Mouse (Mus musculus) liver, embryonic 16.5 days (tissue): ENCODE measurements at regions not wholly inside any gene's neighbourhood (a gene's known extent, or its start where the extent isn't known, plus 50 kb on each side); places are given as distances from the start of the nearest gene placed in this dataset.
"Not testable (repeated sequence)": the region's sequence is repeated elsewhere in the genome, so short reads cannot be mapped to it uniquely, and the experiment has no call there.

Experiments used
- ATAC-seq: fragments of 200-750 bp; cut with Nextera tagmentation; 2 replicates; pipeline ENCODE4 v1.8.0; 2017; ENCODE audit warnings: low read depth, mild to moderate bottlenecking, moderate number of reproducible peaks, moderate library complexity
- H3K27ac ChIP-seq: fragments of 300-500 bp; sonication (generic); 2 replicates; pipeline ENCODE4 v1.5.1; 2014; ENCODE audit warnings: mild to moderate bottlenecking, low read length
- H3K27me3 ChIP-seq: fragments of 300-500 bp; sonication (generic); 2 replicates; pipeline ENCODE4 v1.6.1; 2014; ENCODE audit warnings: low read depth, low read length, mixed read lengths; ENCODE audit not compliant: control insufficient read depth, insufficient read depth
- H3K36me3 ChIP-seq: fragments of 300-500 bp; sonication (generic); 2 replicates; pipeline ENCODE4 v1.6.1; 2014; ENCODE audit warnings: mild to moderate bottlenecking; ENCODE audit not compliant: control insufficient read depth, insufficient read depth
- H3K4me1 ChIP-seq: fragments of 300-500 bp; sonication (generic); 2 replicates; pipeline ENCODE4 v1.6.1; 2014; ENCODE audit warnings: low read depth, low read length, mixed read lengths; ENCODE audit not compliant: control insufficient read depth
- H3K4me2 ChIP-seq: fragments of 300-500 bp; sonication (generic); 2 replicates; pipeline ENCODE4 v1.6.1; 2014; ENCODE audit warnings: low read depth, low read length, mixed read lengths
- H3K4me3 ChIP-seq: fragments of 300-500 bp; sonication (generic); 2 replicates; pipeline ENCODE4 v1.5.1; 2014; ENCODE audit warnings: low read depth, mild to moderate bottlenecking, low read length
- H3K9ac ChIP-seq: fragments of 300-500 bp; sonication (generic); 2 replicates; pipeline ENCODE4 v1.6.1; 2014; ENCODE audit warnings: low read depth, low read length
- H3K9me3 ChIP-seq: fragments of 300-500 bp; sonication (generic); replicated peaks from 2 replicates; pipeline ENCODE4 v1.6.1; 2016; ENCODE audit warnings: low read length; ENCODE audit not compliant: control insufficient read depth
- WGBS: fragments of 180-500 bp; shearing (Covaris S2); extraction: QIAGEN DNeasy Blood & Tissue Kit; methylation state at CpG from one replicate; pipeline ENCODE4 v1.1.7; 2014; ENCODE audit not compliant: insufficient replicate concordance; 5-methylcytosine and 5-hydroxymethylcytosine counted together

DNA sequence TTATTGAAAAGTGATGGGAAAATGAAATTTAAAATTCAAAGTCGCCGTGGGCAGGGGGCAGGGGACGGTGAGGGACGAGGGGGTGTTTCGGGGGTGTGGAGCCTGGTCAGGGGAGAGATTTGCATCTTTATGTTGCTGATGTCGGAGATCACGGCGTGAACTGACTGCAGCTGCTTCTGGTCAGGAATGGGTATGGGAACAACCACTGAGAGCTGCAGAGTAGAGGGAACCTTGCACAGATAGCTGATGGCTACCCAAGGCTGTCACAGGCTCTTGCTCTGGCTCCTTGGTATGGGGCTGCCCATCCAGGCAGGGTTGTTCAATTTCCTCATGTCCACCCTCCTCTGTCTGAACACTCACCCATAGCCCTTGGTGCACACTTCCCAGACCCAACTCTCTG is 155.9 kb downstream of the Kif26a start:
- H3K27me3 ChIP-seq = no peaks in the 10 kb centered on the region
- no peaks in the 10 kb centered on the region for H3K36me3 ChIP-seq
- no peak overlapping the region for H3K9ac ChIP-seq
- H3K27ac ChIP-seq = no peak overlapping the region
- 40% methylated on average over 8 of the region's 8 CpGs for WGBS
- ATAC-seq = no peak
- no peaks in the 10 kb centered on the region for H3K9me3 ChIP-seq
- no peak overlapping the region for H3K4me3 ChIP-seq
- no peak overlapping the region for H3K4me2 ChIP-seq
- no peaks in the 10 kb centered on the region for H3K4me1 ChIP-seq

DNA sequence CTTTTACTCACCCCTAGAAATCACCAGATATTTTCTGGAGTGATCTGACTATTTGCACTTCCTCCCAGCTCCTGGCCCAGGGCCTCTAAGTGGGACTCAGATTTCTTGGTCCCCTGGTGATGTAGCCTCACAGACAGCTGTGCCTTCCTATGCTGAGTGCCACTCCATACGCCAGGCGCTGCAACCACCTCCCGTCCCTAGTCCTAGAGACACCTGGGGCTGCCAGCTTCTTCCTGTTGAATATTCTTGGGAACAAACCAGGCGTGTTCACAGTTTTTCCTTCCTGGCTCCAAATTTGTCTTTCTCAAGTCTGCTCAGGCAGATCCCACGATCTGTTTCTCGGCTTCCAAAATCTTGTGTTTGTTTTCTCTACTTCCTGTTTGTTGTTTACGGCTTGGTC is 160.2 kb downstream of the Kif26a start:
- Histone ChIP-seq H3K9me3 (no peaks in the 10 kb centered on the region), H3K4me3 (no peak overlapping the region), H3K4me1 (no peaks in the 10 kb centered on the region), H3K27me3 (no peaks in the 10 kb centered on the region), H3K4me2 (no peak overlapping the region), H3K27ac (no peak overlapping the region), H3K36me3 (no peaks in the 10 kb centered on the region), H3K9ac (no peak overlapping the region)
- 49% methylated on average over 7 of the region's 7 CpGs for WGBS
- no peak for ATAC-seq

DNA sequence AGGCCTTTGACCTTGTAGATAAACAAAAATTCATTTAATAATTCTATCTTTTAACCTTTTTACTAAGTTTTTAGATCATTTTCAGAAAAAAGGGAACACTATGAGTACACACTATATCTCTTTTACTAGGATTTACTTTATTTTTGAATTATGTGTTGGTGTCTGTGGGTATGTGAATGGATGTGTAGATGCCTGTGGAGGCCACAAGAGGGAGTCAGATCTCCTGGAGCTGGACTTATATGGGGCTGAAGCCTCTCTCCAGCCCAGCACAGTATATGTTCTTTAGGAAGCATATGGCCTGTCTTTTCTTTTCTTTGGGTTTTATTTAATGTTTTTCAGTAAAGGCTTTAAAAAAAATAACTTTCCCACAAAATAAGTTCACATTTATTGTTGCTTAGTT is 162.0 kb downstream of the Kif26a start:
- Histone ChIP-seq H3K4me3 (no peak overlapping the region), H3K4me2 (no peak overlapping the region)
- no peak for ATAC-seq

DNA sequence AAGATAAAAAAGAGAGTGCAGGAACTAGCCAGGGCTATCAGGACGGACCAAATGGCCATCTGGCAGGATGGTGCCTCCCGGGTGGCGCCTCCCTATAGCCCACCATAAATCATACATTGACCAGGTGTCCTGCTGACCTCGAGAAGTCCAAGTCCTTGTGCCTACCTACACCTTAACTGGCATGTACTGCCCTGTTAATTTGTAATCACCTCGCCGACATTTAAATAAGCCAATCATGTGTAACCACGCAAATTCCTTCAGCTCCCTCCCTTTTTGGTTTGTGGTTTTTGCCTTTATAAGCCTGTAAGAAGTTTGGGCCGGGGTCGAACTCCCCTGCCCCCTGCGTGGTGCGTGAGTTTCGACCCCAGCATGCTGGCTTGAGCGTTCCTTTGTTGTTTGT is 163.1 kb downstream of the Kif26a start:
- not testable (repeated sequence) for H3K9ac ChIP-seq, H3K27me3 ChIP-seq, H3K36me3 ChIP-seq, H3K4me3 ChIP-seq, H3K9me3 ChIP-seq, H3K4me1 ChIP-seq, ATAC-seq, H3K27ac ChIP-seq, H3K4me2 ChIP-seq
- WGBS = 65% methylated on average over 13 of the region's 13 CpGs

More for the DNA sequence above, 162.0 kb downstream of the Kif26a start:
- Histone ChIP-seq H3K27ac (no peak overlapping the region), H3K36me3 (no peaks in the 10 kb centered on the region), H3K27me3 (no peaks in the 10 kb centered on the region), H3K9ac (no peak overlapping the region), H3K9me3 (no peaks in the 10 kb centered on the region), H3K4me1 (no peaks in the 10 kb centered on the region)

DNA sequence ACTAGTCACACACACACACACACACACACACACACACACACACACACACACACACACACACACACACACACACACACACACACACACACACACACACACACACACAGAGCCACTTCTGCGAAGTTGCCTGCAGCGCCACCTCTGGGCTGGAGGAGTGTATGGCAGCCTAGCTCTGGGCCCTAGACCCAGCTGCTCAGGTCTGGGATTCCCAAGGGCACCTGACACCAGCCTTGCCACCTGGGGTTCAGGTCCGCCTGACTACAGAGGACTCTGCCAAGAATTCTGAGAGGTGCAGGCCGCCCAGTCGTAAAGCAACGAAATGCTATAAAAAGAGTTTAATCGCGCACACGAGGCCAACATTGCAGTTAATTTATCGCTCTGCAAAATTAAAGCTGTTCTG is 163.8 kb downstream of the Kif26a start:
- Histone ChIP-seq H3K27ac (no peak overlapping the region), H3K9me3 (no peaks in the 10 kb centered on the region), H3K27me3 (no peaks in the 10 kb centered on the region), H3K4me1 (no peaks in the 10 kb centered on the region), H3K4me2 (no peak overlapping the region), H3K4me3 (no peak overlapping the region), H3K36me3 (no peaks in the 10 kb centered on the region), H3K9ac (no peak overlapping the region)
- WGBS = 87% methylated on average over 10 of the region's 10 CpGs
- no peak for ATAC-seq

DNA sequence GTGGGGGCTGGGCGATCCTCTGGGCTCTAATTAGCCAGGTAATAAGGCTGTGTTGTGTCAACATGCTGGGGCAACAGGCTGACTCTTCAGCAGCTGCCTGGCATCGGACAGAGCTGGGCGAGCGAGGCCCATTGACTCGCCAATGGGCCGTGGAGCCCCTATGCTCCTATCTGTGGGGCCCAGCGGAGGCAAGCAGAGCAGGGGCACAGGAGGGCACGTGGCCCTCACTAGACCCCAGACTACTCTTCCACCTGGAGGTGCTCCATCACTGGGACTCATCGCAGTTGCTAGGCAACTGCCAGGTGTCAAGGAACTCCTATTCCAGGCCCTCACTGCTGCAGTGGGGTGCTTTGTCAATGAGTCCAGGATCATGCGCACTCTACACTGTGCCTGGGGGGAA is 164.7 kb downstream of the Kif26a start:
- H3K4me2 ChIP-seq = no peak overlapping the region
- 73% methylated on average over 10 of the region's 10 CpGs for WGBS

DNA sequence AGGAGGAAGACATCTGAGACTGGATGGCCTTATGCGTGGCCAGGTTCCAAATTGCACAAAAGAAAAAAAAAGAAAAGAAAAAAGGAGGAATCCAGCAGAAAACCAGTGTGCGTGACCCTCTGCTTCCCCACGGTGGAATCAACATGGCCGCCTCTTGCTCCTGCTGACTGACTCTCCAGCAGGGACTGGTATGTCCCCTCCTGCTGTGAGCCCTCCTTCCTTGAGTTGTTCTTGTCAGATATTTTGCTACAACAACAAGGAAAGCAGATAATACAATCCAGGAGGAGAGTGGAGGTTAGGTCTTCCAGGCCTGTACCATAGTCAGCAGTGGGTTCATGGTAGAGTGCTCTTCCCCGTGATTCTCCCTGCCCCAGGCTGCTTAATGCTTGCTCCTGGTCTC is 168.8 kb downstream of the Kif26a start:
- 70% methylated on average over 5 of the region's 5 CpGs for WGBS

More for the DNA sequence above, 164.7 kb downstream of the Kif26a start:
- H3K4me1 ChIP-seq = no peaks in the 10 kb centered on the region
- H3K36me3 ChIP-seq = no peaks in the 10 kb centered on the region
- H3K9ac ChIP-seq = no peak overlapping the region
- H3K4me3 ChIP-seq = no peak overlapping the region
- H3K27me3 ChIP-seq = no peaks in the 10 kb centered on the region
- H3K27ac ChIP-seq = no peak overlapping the region
- ATAC-seq = no peak
- no peaks in the 10 kb centered on the region for H3K9me3 ChIP-seq

DNA sequence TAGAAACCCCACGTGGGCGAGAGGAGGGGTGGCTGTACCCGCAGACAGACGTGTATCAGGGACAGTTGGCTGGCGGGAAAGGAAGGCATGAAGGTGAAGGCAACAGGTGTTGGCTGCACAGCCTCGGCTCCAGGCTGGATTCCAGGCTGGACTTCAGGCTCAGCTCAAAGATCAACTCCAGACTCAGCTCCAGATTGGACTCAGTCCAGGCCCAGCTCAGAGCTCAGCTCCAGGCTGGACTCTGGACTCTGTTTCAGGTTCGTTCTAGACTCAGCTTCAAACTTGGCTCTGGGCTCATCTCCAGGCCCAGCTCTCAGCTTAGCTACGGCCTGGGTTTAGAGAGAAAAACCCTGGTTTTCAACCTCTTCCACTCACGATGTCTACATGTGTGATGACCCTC is 171.2 kb downstream of the Kif26a start:
- Histone ChIP-seq H3K27ac (no peak overlapping the region), H3K9me3 (no peaks in the 10 kb centered on the region), H3K4me2 (no peak overlapping the region), H3K27me3 (no peaks in the 10 kb centered on the region), H3K36me3 (no peaks in the 10 kb centered on the region), H3K9ac (no peak overlapping the region), H3K4me3 (no peak overlapping the region), H3K4me1 (no peaks in the 10 kb centered on the region)
- 53% methylated on average over 9 of the region's 9 CpGs for WGBS
- ATAC-seq = no peak

More for the DNA sequence above, 168.8 kb downstream of the Kif26a start:
- Histone ChIP-seq H3K4me3 (no peak overlapping the region), H3K27me3 (no peaks in the 10 kb centered on the region), H3K4me2 (no peak overlapping the region), H3K9me3 (no peaks in the 10 kb centered on the region), H3K27ac (no peak overlapping the region), H3K4me1 (no peaks in the 10 kb centered on the region), H3K9ac (no peak overlapping the region), H3K36me3 (no peaks in the 10 kb centered on the region)
- ATAC-seq = no peak

DNA sequence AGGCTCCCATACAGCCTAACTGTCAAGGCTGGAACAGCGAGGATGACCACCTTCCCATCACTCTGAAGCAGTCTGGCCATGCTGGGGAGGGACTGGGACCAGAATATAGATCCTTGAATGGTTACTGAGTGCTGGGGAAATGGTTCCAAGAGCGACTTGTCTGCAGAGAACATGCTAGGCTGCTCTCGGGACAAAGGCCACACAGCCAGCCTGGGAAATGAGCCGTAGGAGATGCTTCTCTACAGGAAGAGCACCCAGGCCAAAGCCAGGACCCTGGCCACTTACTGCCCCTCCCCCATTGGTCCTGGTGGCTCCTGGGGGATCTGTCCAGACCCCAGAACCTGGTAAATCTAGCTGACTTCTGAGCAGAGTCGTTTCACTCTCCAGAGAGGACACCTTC is 170.8 kb upstream of the A530016L24Rik start:
- H3K9ac ChIP-seq = no peak overlapping the region
- no peak overlapping the region for H3K4me2 ChIP-seq
- no peaks in the 10 kb centered on the region for H3K27me3 ChIP-seq
- H3K27ac ChIP-seq = no peak overlapping the region
- H3K4me3 ChIP-seq = no peak overlapping the region
- ATAC-seq = no peak
- H3K36me3 ChIP-seq = no peaks in the 10 kb centered on the region
- no peaks in the 10 kb centered on the region for H3K9me3 ChIP-seq
- no peaks in the 10 kb centered on the region for H3K4me1 ChIP-seq
- 52% methylated on average over 5 of the region's 5 CpGs for WGBS

DNA sequence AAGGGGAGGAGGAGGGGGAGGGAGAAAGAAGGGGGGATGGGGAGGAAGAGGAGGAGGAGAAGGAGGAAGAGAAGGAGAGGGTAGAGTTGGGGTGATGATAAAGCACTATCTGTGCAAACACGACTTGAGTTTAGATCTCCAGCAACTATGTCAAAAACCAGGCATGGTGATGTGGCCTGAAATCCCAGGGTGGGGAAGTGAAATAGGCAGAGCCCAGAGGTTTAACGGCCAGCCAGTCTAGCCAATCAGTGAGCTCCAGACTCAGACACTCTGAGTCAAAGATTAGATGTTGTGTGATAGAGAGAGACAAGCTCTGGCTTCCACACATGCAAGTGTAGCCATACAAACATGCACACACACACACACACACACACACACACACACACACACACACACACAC is 167.1 kb upstream of the A530016L24Rik start:
- H3K4me3 ChIP-seq = no peak overlapping the region
- H3K4me2 ChIP-seq = no peak overlapping the region
- no peaks in the 10 kb centered on the region for H3K27me3 ChIP-seq
- H3K4me1 ChIP-seq = no peaks in the 10 kb centered on the region
- WGBS = 33% methylated on average over 2 of the region's 2 CpGs
- ATAC-seq = no peak
- no peaks in the 10 kb centered on the region for H3K9me3 ChIP-seq
- H3K9ac ChIP-seq = no peak overlapping the region
- H3K27ac ChIP-seq = no peak overlapping the region
- no peaks in the 10 kb centered on the region for H3K36me3 ChIP-seq
